Mouse (Mus musculus) ovary, adult 18-20 months (tissue): ENCODE measurements around the gene Chchd1.
"Not testable (repeated sequence)": the region's sequence is repeated elsewhere in the genome, so short reads cannot be mapped to it uniquely, and the experiment has no call there.

Experiments
- DNase-seq: peaks from one replicate; pipeline ENCODE4 v3.0.0; 2022; ENCODE audit warnings: low spot score, mixed read lengths

Chchd1 gene

GRCm38 (mm10) chr14:20689009-20689408, 13.8 kb upstream of the Chchd1 start:
- no peak for DNase-seq

- no peak for DNase-seq
Measured at GRCm38 (mm10) chr14:20691772-20692171, 11.0 kb upstream of the Chchd1 start.

- no peak for DNase-seq
Measured at GRCm38 (mm10) chr14:20693589-20694101, 9.2 kb upstream of the Chchd1 start.

DNA sequence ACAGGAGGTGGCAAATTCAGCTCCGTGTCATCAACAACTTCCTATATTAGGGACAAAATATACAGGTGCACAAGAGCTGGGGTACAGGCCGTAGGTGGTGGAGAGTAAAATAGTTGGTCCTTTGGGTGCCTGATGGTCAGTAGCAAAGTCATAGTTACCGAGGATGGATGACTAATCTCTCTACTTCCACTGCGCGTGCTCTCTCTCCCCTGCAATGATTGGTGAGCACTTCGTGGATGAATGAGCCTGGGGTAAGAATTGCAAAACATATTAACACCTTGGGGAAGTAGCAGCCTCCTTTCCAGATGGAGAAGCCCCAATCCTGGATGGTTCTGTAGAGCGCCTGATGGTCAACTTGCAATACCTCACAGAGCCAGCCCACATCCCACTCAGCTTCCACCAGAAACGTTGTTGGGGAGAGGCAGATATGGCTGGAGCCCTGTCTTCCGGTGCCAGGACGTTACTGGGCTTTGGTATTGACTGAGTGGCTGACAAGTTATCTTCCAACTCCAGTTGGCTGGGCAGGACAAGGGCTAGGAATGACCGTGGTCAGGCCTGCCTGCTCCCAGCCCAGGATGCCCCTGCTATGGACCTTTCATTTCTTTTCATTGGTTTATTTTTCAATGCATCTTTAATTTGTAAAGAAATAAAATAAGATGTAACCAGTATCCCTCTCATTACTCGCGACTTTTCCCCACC, 8.5 kb upstream of the Chchd1 start:
- DNase-seq = no peak

DNA sequence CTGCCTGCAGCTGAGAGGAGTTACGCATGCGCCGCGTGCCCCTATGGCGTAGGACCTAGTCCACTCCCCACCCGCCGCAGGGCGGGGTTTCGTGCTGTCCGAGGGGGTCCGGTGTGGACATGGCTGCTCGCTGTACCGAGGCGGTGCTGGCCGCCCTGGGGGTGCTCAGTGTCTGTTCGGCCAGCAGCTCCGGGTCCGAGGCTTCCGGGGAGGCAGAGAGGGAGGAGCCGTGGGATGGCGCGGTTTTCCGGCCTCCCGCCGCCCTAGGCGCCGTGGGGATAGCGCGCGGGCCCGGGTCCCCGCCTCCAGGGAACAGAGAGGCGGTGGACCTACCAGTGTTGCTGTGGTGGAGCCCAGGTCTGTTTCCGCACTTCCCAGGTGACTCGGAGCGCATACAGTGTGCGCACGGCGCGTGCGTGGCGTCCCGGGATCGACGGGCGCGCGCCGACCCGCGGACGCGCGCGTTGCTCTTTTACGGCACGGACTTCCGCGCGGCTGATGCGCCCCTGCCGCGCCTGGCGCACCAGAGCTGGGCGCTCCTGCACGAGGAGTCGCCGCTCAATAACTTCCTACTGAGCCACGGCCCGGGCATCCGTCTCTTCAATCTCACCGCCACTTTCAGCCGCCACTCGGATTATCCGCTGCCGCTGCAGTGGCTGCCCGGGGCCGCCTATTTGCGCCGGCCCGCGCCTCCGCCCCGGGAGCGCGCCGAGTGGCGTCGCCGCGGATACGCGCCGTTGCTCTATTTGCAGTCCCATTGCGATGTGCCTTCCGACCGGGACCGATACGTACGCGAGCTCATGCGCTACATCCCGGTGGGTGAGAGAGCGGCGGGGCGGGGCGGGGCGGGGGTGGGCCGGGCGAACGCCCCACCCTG, 7.7 kb upstream of the Chchd1 start, which contains the start of gene Fut11:
Gene Fut11, plus strand, starts transcription at position 85 of the 877 bp plus-strand sequence.
- peak; percentile 84 for DNase-seq

GRCm38 (mm10) chr14:20695761-20696520, 6.9 kb upstream of the Chchd1 start:
- no peak for DNase-seq

DNA sequence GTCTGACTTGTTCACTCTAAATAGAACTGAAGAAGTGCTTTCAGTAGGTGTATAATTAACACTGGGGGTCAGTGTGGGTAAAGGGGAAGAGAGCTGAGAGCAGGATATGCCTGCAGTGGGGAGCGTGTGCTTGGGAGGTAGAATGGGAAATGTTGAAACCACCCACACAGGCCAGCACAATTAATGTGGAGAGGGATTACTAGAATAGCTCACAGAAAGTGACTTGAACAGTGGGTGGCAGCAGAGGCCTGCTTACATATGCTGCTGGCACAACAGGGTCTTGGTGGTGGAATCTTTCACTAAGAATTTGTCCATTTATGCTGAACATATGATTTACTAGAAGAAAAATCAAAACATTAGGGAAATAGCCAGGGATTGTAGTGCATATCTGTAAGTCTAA, 5.8 kb upstream of the Chchd1 start:
- no peak for DNase-seq

DNA sequence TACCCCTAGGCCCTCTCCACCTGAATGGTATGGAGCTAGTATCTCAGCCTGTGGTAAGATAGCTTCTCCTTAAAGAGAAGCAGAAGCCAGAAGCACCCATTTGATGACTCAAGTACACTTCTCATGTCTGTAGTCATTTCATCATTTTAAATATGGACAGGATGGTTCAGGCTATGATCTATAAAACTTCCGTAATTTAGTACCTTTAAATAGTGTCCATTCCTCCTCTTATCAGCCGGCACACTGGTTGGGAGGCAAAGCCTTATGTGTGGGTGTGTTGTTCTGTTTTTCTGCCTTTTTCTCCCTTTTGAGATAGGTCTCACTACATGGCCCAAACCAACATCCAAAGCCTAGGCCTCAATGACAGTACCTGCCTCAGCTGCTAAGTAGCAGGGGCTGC, 4.3 kb upstream of the Chchd1 start:
- no peak for DNase-seq

DNA sequence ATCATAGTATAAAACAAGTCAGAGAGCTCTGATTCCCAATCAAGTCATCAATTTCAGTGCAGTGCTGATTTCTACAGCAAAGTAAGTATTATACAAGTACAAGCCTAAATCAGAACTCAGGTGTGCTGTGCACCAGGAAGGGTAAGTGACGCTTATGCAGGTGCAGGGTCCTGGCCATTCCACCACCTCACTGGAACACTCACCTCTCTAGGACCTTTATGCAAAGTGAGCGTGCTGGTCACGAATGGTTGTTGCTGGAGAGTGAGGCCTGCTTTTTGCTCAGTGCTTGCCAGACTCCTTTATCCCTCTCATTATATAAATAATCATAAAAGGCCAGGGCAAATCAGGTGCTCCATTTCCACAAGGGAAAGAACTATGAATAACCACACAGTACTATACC, 2.4 kb upstream of the Chchd1 start:
- DNase-seq = no peak

DNA sequence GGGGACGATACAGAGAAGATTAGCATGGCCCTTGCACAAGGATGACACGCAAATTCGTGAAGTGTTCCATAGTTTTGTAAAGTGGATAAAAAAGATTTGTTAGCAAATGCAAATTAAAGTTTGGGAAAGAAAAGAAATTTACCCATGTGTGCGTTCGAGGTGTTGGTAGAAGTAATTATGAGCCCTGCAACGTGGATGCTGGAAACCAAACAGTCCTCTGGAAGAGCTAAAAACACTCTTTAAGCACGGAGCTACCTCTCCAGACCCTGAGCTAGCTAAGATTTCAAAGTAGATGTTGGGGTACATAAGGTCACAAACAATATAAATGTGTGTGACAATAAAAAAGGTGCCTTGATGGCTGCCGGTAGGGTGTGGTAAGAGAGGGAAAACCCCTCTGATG, 1.3 kb upstream of the Chchd1 start:
- DNase-seq = no peak

DNA sequence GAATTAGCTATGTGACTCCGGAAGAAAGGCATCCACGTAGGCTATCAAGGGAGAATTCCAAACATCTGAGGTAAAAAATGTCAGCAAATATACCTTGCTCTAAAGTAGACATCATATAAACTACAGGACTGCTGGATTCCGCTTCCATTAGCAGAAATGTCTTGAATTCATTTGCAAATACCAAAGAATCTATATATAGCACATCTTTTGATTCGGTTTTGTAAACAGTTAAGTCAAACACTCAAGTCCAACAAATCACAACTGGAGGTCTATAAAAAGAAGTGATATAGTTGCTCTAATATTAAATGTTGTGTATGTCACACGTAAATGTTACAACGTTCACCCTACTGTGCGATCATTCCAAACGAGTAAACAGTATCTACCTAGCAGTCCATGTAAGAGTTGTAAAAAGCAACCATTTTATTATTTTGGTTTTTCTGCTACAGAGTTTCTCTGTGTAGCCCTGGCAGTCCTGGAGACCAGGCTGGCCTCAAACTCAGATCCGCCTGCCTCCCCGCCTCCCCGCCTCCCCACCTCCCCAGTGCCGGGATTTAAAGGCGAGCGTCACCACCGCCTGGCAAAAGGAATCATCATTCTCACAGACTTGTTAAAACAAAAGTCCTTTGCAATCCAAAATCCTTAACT, 588 bp upstream of the Chchd1 start:
- no peak for DNase-seq

GRCm38 (mm10) chr14:20703461-20703860, 655 bp downstream of the Chchd1 start:
- not testable (repeated sequence) for DNase-seq

DNA sequence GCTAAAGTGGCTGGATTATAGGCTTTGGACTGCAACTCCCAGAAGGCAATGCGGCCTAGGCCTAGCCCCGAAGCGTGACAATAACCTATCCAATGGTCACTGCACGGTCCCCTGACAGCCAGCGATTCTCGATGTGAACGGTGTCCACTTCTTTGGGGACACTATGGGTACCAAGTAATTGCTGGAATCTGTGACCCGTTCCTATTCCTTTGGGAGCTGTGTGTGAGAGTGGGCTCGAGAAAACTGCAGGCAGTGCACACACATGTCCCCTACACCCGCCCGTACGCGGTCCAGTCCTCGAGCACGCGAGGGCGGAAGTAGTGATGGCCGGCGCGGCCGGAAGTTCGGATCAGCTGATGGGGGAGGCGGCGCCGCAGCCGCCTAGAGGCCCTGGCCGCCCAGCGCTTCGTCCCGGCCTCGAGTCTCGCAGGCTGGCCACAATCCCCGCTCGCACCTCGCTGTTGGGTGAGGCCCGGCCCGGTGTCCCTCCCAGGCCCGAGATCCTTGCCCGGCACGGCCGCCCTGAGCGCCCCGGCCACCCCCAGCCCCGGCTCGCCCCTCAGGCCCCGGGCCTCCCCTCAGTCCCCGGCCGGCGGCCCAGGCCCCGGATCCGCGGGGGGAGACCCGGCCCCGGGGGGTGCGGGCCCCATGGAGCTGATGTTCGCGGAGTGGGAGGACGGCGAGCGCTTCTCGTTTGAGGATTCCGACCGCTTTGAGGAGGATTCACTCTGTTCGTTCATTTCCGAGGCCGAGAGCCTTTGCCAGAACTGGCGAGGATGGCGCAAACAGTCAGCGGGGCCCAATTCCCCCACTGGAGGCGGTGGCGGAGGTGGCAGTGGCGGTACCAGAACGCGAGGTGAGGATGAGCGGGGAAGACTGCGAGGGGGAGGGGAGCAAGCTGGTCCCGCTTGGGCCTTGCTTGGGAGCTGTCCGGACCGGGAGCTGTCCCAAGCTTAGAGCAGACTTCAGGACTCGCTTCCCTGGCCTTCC, 4.7 kb downstream of the Chchd1 start, which contains the start of gene Zswim8:
Gene Zswim8, plus strand, starts transcription at position 352 of the 990 bp plus-strand sequence.
- DNase-seq = peak; percentile 80

GRCm38 (mm10) chr14:20708239-20708638, 5.4 kb downstream of the Chchd1 start:
- no peak for DNase-seq

DNA sequence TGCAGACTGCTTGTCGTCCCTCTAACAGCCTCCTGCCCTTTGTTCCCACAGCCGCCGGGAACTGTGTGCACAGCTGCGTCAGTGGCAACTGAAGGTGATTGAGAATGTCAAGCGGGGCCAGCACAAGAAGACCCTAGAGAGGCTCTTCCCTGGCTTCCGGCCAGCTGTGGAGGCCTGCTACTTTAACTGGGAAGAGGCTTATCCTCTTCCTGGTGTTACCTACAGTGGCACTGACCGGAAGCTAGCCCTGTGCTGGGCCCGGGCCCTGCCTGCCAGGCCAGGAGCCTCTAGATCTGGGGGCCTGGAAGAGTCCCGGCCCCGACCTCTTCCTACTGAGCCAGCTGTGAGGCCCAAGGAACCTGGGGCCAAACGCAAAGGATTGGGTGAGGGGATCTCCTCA, 11.0 kb downstream of the Chchd1 start:
- no peak for DNase-seq

DNA sequence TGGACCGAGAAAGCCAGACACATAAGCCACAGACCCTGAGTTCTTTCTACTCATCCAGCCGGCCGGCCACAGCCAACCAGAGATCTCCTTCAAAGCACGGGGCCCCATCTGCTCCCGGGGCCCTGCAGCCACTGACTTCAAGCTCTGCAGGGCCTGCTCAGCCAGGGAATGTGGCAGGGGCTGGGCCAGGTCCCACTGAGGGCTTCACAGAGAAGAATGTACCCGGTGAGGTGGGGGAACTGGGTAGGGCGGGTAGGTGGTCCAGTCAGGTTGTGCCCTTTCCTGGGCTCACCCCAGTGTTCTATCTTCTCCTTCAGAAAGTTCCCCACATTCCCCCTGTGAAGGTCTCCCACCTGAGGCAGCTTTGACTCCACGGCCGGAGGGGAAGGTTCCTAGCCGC, 15.6 kb downstream of the Chchd1 start:
- no peak for DNase-seq

GRCm38 (mm10) chr14:20719767-20720166, 17.0 kb downstream of the Chchd1 start:
- DNase-seq = no peak

- no peak for DNase-seq
Measured at GRCm38 (mm10) chr14:20721371-20721770, 18.6 kb downstream of the Chchd1 start.

DNA sequence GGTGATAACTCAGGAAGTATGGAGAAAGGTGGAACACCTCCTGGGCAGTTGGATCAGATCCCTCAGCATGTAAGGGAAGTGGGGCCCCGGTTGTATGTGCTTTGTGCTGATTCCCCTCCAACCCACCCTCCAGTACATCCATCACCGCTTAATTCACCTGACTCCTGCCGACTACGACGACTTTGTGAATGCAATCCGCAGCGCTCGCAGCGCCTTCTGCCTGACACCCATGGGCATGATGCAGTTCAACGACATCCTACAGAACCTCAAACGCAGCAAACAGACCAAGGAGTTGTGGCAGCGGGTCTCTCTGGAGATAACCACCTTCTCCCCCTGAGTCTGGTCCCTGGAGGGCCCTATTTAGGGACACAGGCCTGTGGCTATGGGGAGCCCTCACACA, 20.2 kb downstream of the Chchd1 start:
- no peak for DNase-seq

- no peak for DNase-seq
Measured at GRCm38 (mm10) chr14:20724043-20724442, 21.2 kb downstream of the Chchd1 start.
